Mouse (Mus musculus) spleen, postnatal 36 days (tissue): ENCODE data around the gene Llph.
"Not testable (repeated sequence)": the region's sequence is repeated elsewhere in the genome, so short reads cannot be mapped to it uniquely, and the experiment has no call there.

Experiments used
- DNase-seq, 2 experiments: peaks; one replicate each; pipeline ENCODE4 v3.0.0; 2022; ENCODE audit warnings: low spot score in 2 of 2, mixed read lengths in 1 of 2

Llph gene

GRCm38 (mm10) chr10:120226871-120227661 is at the start of gene Llph:
TSS of gene Llph (plus strand) at chr10:120227070.
- DNase-seq, result peak; percentile 81 to 85

GRCm38 (mm10) chr10:120182887-120183286 is 44.0 kb upstream of the Llph start:
- peak; percentile 53 to 59 for DNase-seq

GRCm38 (mm10) chr10:120183342-120183741 is 43.5 kb upstream of the Llph start:
- DNase-seq, result peak; percentile 18 to 33

- no peak for DNase-seq
These were observed 38.4 kb upstream of the Llph start for GRCm38 (mm10) chr10:120188513-120188912.

- DNase-seq, result peak; percentile 50 to 51
These were observed 37.6 kb upstream of the Llph start for GRCm38 (mm10) chr10:120189276-120189675.

- peak; percentile 22 to 42 for DNase-seq
These were observed 37.1 kb upstream of the Llph start for GRCm38 (mm10) chr10:120189782-120190181.

- peak; percentile 70 to 77 for DNase-seq
These were observed 35.7 kb upstream of the Llph start for GRCm38 (mm10) chr10:120191165-120191564.

- DNase-seq, result no peak
These were observed 34.6 kb upstream of the Llph start for GRCm38 (mm10) chr10:120192278-120192677.

- peak; percentile 68 to 73 for DNase-seq
These were observed 33.6 kb upstream of the Llph start for GRCm38 (mm10) chr10:120193255-120193654.

- no peak for DNase-seq
These were observed 29.6 kb upstream of the Llph start for GRCm38 (mm10) chr10:120197061-120197835.

- peak; percentile 83 to 84 for DNase-seq
These were observed 25.5 kb upstream of the Llph start, which contains the start of gene Tmbim4 for GRCm38 (mm10) chr10:120201131-120201921. TSS of gene Tmbim4 (plus strand) at chr10:120201590.

GRCm38 (mm10) chr10:120201961-120202402 is 24.9 kb upstream of the Llph start, which contains the start of gene Irak3:
TSS of gene Irak3 (minus strand) at chr10:120202130.
- DNase-seq, result peak; percentile 80 to 85

GRCm38 (mm10) chr10:120202467-120203250 is 24.2 kb upstream of the Llph start:
- DNase-seq, result peak; percentile 64 to 68

- no peak for DNase-seq
These were observed 22.2 kb upstream of the Llph start for GRCm38 (mm10) chr10:120204591-120205210.

GRCm38 (mm10) chr10:120208015-120208414 is 18.9 kb upstream of the Llph start:
- DNase-seq, result no peak

- peak; percentile 56 to 69 for DNase-seq
These were observed 18.0 kb upstream of the Llph start for GRCm38 (mm10) chr10:120208575-120209538.

GRCm38 (mm10) chr10:120209539-120209925 is 17.3 kb upstream of the Llph start:
- DNase-seq, result no peak

- no peak for DNase-seq
These were observed 16.8 kb upstream of the Llph start for GRCm38 (mm10) chr10:120210096-120210495.

- DNase-seq, result not testable (repeated sequence)
These were observed 9.8 kb upstream of the Llph start for GRCm38 (mm10) chr10:120217099-120217498.
